ENCODE assay signal across 8 mouse cellular contexts in genomic region chr4:135313111-135313691, GRCm38 (mm10). TPM values are rescaled to one million over a fixed set of nuclear protein-coding genes. Genes with fewer than 3 reads are reported as not detected.
A peak's percentile ranks its signal among the peaks of the same experiment; 100 is the strongest.
DNase-seq lines count a peak whose midpoint lies in the region; ATAC-seq lines count a peak whose summit lies in the region.

No protein-coding gene starts in this region.

- peaks cover 34% of the 10 kb centered on the region for H3K36me3 ChIP-seq in hindbrain, embryonic 12.5 days
- peaks cover 12% of the 10 kb centered on the region for H3K36me3 ChIP-seq in hindbrain, embryonic 16.5 days (ENCODE audit: control insufficient read depth, insufficient read depth, low read length)
- peaks cover 35% of the 10 kb centered on the region for H3K36me3 ChIP-seq in kidney, embryonic 15.5 days
- H3K36me3 ChIP-seq in megakaryocyte, embryonic 14.5 days (replicated peaks; ENCODE audit: low read length): peaks cover 35% of the 10 kb centered on the region
- H3K36me3 ChIP-seq in hindbrain, embryonic 14.5 days (replicated peaks; ENCODE audit: control insufficient read depth, insufficient read depth): peaks cover 27% of the 10 kb centered on the region

- no peak overlapping the region for H3K9ac ChIP-seq in hindbrain, embryonic 12.5 days
- H3K9ac ChIP-seq in hindbrain, embryonic 16.5 days (ENCODE audit: low read depth, low read length): no peak overlapping the region
- 0 out of 2 replicates have a peak overlapping the region, but pooled peaks have one; percentile 11 for H3K9ac ChIP-seq in kidney, embryonic 15.5 days
- H3K9ac ChIP-seq in hindbrain, embryonic 14.5 days: no peak overlapping the region

- no peak overlapping the region for H3K4me2 ChIP-seq in hindbrain, embryonic 12.5 days (replicated peaks)
- H3K4me2 ChIP-seq in hindbrain, embryonic 16.5 days (ENCODE audit: low read length): no peak overlapping the region
- H3K4me2 ChIP-seq in kidney, embryonic 15.5 days: peak overlapping the region; percentile 21; the same call in 1 of the 2 replicates
- no peak overlapping the region for H3K4me2 ChIP-seq in hindbrain, embryonic 14.5 days (replicated peaks)

- no peak for DNase-seq in urinary bladder, adult 2 months (ENCODE audit: low spot score)
- no peak for DNase-seq in layer of hippocampus, postnatal 25 days (ENCODE audit: extremely low spot score in 1 of 2, low spot score in 1 of 2)
- no peak for DNase-seq in hindbrain, embryonic 14.5 days (ENCODE audit: low spot score)

- ATAC-seq in hindbrain, embryonic 12.5 days (ENCODE audit: low FRiP score): no peak
- ATAC-seq in hindbrain, embryonic 16.5 days: no peak
- peak; percentile 65 for ATAC-seq in erythroblast, adult 5-6 weeks (replicated peaks; ENCODE audit: low FRiP score, poor library complexity, severe bottlenecking)
- ATAC-seq in kidney, embryonic 15.5 days (replicated peaks; ENCODE audit: low FRiP score): no peak
- no peak for ATAC-seq in hindbrain, embryonic 14.5 days (ENCODE audit: low FRiP score)

- 0 out of 2 replicates have a peak overlapping the region, but pooled peaks have one; percentile 4 for H3K27ac ChIP-seq in hindbrain, embryonic 12.5 days
- H3K27ac ChIP-seq in hindbrain, embryonic 16.5 days (ENCODE audit: low read depth, low read length): no peak overlapping the region
- H3K27ac ChIP-seq in kidney, embryonic 15.5 days: peak overlapping the region; percentile 79
- no peak overlapping the region for H3K27ac ChIP-seq in hindbrain, embryonic 14.5 days

- H3K27me3 ChIP-seq in hindbrain, embryonic 12.5 days: no peaks in the 10 kb centered on the region
- H3K27me3 ChIP-seq in hindbrain, embryonic 16.5 days (replicated peaks; ENCODE audit: control insufficient read depth, insufficient read depth, low read length): no peaks in the 10 kb centered on the region
- H3K27me3 ChIP-seq in kidney, embryonic 15.5 days: no peaks in the 10 kb centered on the region
- H3K27me3 ChIP-seq in megakaryocyte, embryonic 14.5 days (replicated peaks): no peaks in the 10 kb centered on the region
- no peaks in the 10 kb centered on the region for H3K27me3 ChIP-seq in hindbrain, embryonic 14.5 days (ENCODE audit: control insufficient read depth, insufficient read depth, low read length)

- H3K9me3 ChIP-seq in hindbrain, embryonic 12.5 days (replicated peaks): no peaks in the 10 kb centered on the region
- no peaks in the 10 kb centered on the region for H3K9me3 ChIP-seq in hindbrain, embryonic 16.5 days (ENCODE audit: control insufficient read depth, low read length)
- no peaks in the 10 kb centered on the region for H3K9me3 ChIP-seq in kidney, embryonic 15.5 days (replicated peaks)
- H3K9me3 ChIP-seq in megakaryocyte, embryonic 14.5 days: peaks cover 7% of the 10 kb centered on the region
- H3K9me3 ChIP-seq in hindbrain, embryonic 14.5 days (ENCODE audit: control insufficient read depth, low read length): no peaks in the 10 kb centered on the region

- no peak overlapping the region for H3K4me3 ChIP-seq in hindbrain, embryonic 12.5 days
- H3K4me3 ChIP-seq in hindbrain, embryonic 16.5 days (ENCODE audit: low read length): no peak overlapping the region
- H3K4me3 ChIP-seq in kidney, embryonic 15.5 days (replicated peaks): no peak overlapping the region
- peak overlapping the region; percentile 91 for H3K4me3 ChIP-seq in megakaryocyte, embryonic 14.5 days (replicated peaks)
- no peak overlapping the region for H3K4me3 ChIP-seq in hindbrain, embryonic 14.5 days (replicated peaks; ENCODE audit: low read length)

- peaks cover 21% of the 10 kb centered on the region for H3K4me1 ChIP-seq in hindbrain, embryonic 12.5 days
- H3K4me1 ChIP-seq in hindbrain, embryonic 16.5 days (ENCODE audit: control insufficient read depth, insufficient read depth, low read depth, low read length): peaks cover 8% of the 10 kb centered on the region; the same call in 1 of the 2 replicates
- peaks cover 49% of the 10 kb centered on the region for H3K4me1 ChIP-seq in kidney, embryonic 15.5 days
- H3K4me1 ChIP-seq in megakaryocyte, embryonic 14.5 days: peaks cover 88% of the 10 kb centered on the region
- H3K4me1 ChIP-seq in hindbrain, embryonic 14.5 days (replicated peaks; ENCODE audit: control insufficient read depth, insufficient read depth, low read length): no peaks in the 10 kb centered on the region

- WGBS in hindbrain, embryonic 12.5 days: 65% methylated on average over 17 of the region's 17 CpGs
- 62% methylated on average over 17 of the region's 17 CpGs for WGBS in hindbrain, embryonic 16.5 days
- WGBS in kidney, embryonic 15.5 days: 32% methylated on average over 17 of the region's 17 CpGs
- 61% methylated on average over 17 of the region's 17 CpGs for WGBS in hindbrain, embryonic 14.5 days

RNA-seq across cellular contexts. Expression of gene Srrm1, which starts 39.9 kb away (rescaled TPM):
- polyA plus RNA-seq in hindbrain, embryonic 12.5 days (2016; fragmentation: Nextera tagmentation; extraction: Ambion mirVana): 238 and 258 TPM in 2 replicates
- polyA plus RNA-seq in hindbrain, embryonic 16.5 days (2015; fragmentation: Nextera tagmentation; extraction: Ambion mirVana): 151 and 163 TPM in 2 replicates
- 63.4 and 116 TPM in 2 replicates for total RNA-seq in erythroblast, adult 5-6 weeks (2015; ENCODE audit: low replicate concordance)
- total RNA-seq in erythroblast, adult 5-6 weeks (2017; ENCODE audit: low replicate concordance): 91.7 and 120 TPM in 2 replicates
- polyA plus RNA-seq in kidney, embryonic 15.5 days (2015; fragmentation: Nextera tagmentation; extraction: Ambion mirVana): 257 and 267 TPM in 2 replicates
- 207 and 466 TPM in 2 replicates for polyA plus RNA-seq in megakaryocyte, embryonic 14.5 days (2012; ENCODE audit: insufficient read depth, low replicate concordance)
- 72.7 and 112 TPM in 2 replicates for polyA plus RNA-seq in urinary bladder, adult 2 months (2012; rRNA removed)
- 100 to 1,000 TPM; 102 to 140 TPM for total RNA-seq in layer of hippocampus, postnatal 25 days (2021)
- polyA plus RNA-seq in hindbrain, embryonic 14.5 days (2014; fragmentation: Nextera tagmentation; extraction: Ambion mirVana): 137 and 146 TPM in 2 replicates

RNA-seq across cellular contexts. Expression of gene Clic4, which starts 40.6 kb away (rescaled TPM):
- 159 TPM in 2 replicates for polyA plus RNA-seq in hindbrain, embryonic 12.5 days (2016; fragmentation: Nextera tagmentation; extraction: Ambion mirVana)
- 56.1 and 71.0 TPM in 2 replicates for polyA plus RNA-seq in hindbrain, embryonic 16.5 days (2015; fragmentation: Nextera tagmentation; extraction: Ambion mirVana)
- total RNA-seq in erythroblast, adult 5-6 weeks (2015; ENCODE audit: low replicate concordance): 24.6 and 29.9 TPM in 2 replicates
- total RNA-seq in erythroblast, adult 5-6 weeks (2017; ENCODE audit: low replicate concordance): 35.4 and 44.6 TPM in 2 replicates
- polyA plus RNA-seq in kidney, embryonic 15.5 days (2015; fragmentation: Nextera tagmentation; extraction: Ambion mirVana): 200 TPM in 2 replicates
- 19.4 and 27.6 TPM in 2 replicates for polyA plus RNA-seq in megakaryocyte, embryonic 14.5 days (2012; ENCODE audit: insufficient read depth, low replicate concordance)
- 151 and 185 TPM in 2 replicates for polyA plus RNA-seq in urinary bladder, adult 2 months (2012; rRNA removed)
- 10 to 100 TPM; 36.9 to 38.9 TPM for total RNA-seq in layer of hippocampus, postnatal 25 days (2021)
- polyA plus RNA-seq in hindbrain, embryonic 14.5 days (2014; fragmentation: Nextera tagmentation; extraction: Ambion mirVana): 43.2 and 50.4 TPM in 2 replicates

Comparison
In these comparisons a context has a peak if more than half of its experiments do, and no peak if none do; other contexts are left out.
1. H3K27ac ChIP-seq: peak in hindbrain, embryonic 12.5 days (single experiment) and kidney, embryonic 15.5 days (single experiment); none in hindbrain, embryonic 16.5 days (single experiment) and hindbrain, embryonic 14.5 days (single experiment).